Mouse (Mus musculus): ENCODE measurements at regions not wholly inside any gene's neighbourhood (a gene's known extent, or its start where the extent isn't known, plus 50 kb on each side); places are given as distances from the start of the nearest gene placed in this dataset.

DNA sequence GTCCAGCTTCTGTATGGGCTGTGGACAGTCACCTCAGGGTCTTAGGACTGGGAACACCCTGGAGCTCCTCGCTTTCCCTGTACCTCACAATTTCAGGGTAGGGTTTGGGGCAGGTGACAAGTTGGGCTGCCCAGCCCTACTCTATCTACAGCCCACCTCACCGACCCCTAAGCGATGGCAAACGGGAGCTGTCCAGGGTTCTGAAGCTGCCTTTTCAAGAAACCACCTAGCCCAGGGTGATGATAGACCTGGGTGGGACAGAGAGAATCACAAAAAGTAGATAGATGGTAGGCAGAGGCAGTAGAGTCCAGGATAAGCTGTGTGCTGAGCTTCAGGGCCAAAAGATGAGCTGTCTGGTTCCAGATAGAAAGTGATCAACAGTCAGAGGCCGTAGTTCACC is 479.7 kb upstream of the Zdhhc25 start:
- H3K36me3 ChIP-seq (ENCODE audit: control insufficient read depth, insufficient read depth, low read length): no peaks in the 10 kb centered on the region
- 38% methylated on average over 5 of the region's 5 CpGs for WGBS
- H3K4me3 ChIP-seq: no peak overlapping the region
- no peak overlapping the region for H3K9ac ChIP-seq (ENCODE audit: low read depth, low read length)
- no peaks in the 10 kb centered on the region for H3K79me2 ChIP-seq (replicated peaks; ENCODE audit: control insufficient read depth, insufficient read depth, low read length)
- H3K4me1 ChIP-seq (ENCODE audit: control insufficient read depth, insufficient read depth, low read length): no peaks in the 10 kb centered on the region
- TF ChIP-seq CTCF (IDR thresholded peaks at IDR 0.05): no peak
- H3K27ac ChIP-seq: no peak overlapping the region
- intact Hi-C loops (cut with DNase I): no loop called here
- no peaks in the 10 kb centered on the region for H3K27me3 ChIP-seq (ENCODE audit: control insufficient read depth, insufficient read depth, low read length)
- DNase-seq: no peak

DNA sequence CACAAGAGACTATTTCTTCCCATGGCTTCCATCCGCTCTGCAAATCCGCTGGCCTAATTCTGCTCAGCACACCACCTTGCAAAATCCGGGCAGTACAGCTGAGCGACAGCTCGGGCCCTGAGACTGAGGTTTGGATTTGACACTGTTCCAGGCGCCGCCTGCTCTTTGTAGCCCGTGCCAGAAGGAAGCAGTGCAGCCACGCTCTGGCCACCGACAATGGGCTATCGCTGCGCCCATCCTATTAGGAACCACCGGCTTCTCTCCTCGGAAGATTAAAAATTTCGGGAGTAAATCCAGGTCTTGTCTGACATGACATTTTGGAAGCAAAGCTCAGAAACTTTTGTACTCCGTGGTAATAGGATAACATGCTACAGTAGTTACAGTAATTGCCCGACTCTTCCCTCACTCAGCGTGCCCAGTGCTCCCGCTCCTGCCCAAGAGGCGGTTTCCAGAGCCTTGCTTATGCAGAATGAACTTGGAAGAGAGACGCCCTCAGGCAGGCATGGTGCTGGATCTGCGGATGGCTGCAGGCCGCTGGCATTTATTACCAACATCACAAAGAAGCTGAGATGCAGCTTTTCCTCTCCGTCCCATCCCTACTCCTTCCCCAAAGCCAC is 476.1 kb upstream of the Zdhhc25 start:
- Histone ChIP-seq H3K79me2 (replicated peaks; ENCODE audit: control insufficient read depth, insufficient read depth, low read length) (no peaks in the 10 kb centered on the region), H3K27ac (no peak overlapping the region), H3K4me1 (ENCODE audit: control insufficient read depth, insufficient read depth, low read length) (no peaks in the 10 kb centered on the region), H3K27me3 (ENCODE audit: control insufficient read depth, insufficient read depth, low read length) (no peaks in the 10 kb centered on the region), H3K9ac (ENCODE audit: low read depth, low read length) (no peak overlapping the region), H3K36me3 (ENCODE audit: control insufficient read depth, insufficient read depth, low read length) (no peaks in the 10 kb centered on the region), H3K4me3 (no peak overlapping the region)
- 78% methylated on average over 24 of the region's 24 CpGs for WGBS
- intact Hi-C loops (cut with DNase I): no loop called here
- TF ChIP-seq POLR2A (IDR thresholded peaks at IDR 0.05; ENCODE audit: insufficient read depth, low read depth, low read length) (no peak), CTCF (IDR thresholded peaks at IDR 0.05) (no peak), EP300 (IDR thresholded peaks at IDR 0.05; ENCODE audit: insufficient read depth, low read depth, low read length) (no peak)
- no peak for DNase-seq

DNA sequence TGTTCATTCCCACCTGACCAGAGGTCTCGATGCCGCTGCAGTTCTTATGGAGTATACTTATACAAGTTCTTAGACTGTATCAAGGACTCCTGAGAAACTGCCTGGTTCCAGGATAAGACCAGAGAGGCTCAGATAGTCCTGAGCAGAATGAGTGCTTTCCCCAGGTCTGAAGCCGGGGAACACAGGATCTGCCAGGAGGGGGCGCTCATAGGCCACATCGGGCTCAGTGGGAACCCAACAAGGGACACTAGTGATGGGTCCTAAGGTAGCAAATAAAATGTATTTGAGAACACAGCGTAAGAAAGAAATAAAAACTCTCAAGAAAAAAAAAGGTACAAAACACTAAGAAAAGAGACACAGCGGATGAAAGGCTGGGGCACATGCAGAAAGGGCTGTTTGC is 454.0 kb upstream of the Zdhhc25 start:
- no peak overlapping the region for H3K9ac ChIP-seq (ENCODE audit: low read depth, low read length)
- intact Hi-C loops (cut with DNase I): no loop called here

DNA sequence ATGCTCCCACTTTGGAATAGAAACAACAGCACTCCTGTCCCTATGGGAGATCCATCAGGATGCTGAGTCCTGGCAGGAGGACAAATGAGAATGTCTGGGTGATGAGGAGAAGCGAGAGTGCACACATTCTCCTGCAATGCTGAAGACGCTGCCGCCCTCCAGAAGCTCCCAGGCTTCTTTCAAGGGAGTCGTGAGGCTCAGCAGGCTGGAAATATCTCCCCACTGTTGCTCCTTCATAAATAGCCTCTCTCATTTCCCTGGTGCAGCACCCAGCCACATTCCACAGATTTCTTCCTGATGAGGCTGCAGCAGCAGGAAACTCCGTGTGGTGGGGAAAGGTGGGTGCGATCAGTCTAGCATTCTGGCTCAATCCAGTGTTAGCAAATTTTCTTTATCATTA is 448.9 kb upstream of the Zdhhc25 start:
- Histone ChIP-seq H3K27me3 (ENCODE audit: control insufficient read depth, insufficient read depth, low read length) (no peaks in the 10 kb centered on the region), H3K36me3 (ENCODE audit: control insufficient read depth, insufficient read depth, low read length) (no peaks in the 10 kb centered on the region), H3K4me3 (no peak overlapping the region), H3K9ac (ENCODE audit: low read depth, low read length) (no peak overlapping the region), H3K4me1 (ENCODE audit: control insufficient read depth, insufficient read depth, low read length) (no peaks in the 10 kb centered on the region), H3K79me2 (replicated peaks; ENCODE audit: control insufficient read depth, insufficient read depth, low read length) (no peaks in the 10 kb centered on the region), H3K27ac (no peak overlapping the region)
- DNase-seq: no peak
- 51% methylated on average over 6 of the region's 6 CpGs for WGBS
- TF ChIP-seq CTCF (IDR thresholded peaks at IDR 0.05) (no peak), POLR2A (IDR thresholded peaks at IDR 0.05; ENCODE audit: insufficient read depth, low read depth, low read length) (no peak), EP300 (IDR thresholded peaks at IDR 0.05; ENCODE audit: insufficient read depth, low read depth, low read length) (no peak)
- intact Hi-C loops (cut with DNase I): no loop called here

More for the DNA sequence above, 454.0 kb upstream of the Zdhhc25 start:
- TF ChIP-seq POLR2A (IDR thresholded peaks at IDR 0.05; ENCODE audit: insufficient read depth, low read depth, low read length) (no peak), CTCF (IDR thresholded peaks at IDR 0.05) (peak; percentile 51)
- no peaks in the 10 kb centered on the region for H3K4me1 ChIP-seq (ENCODE audit: control insufficient read depth, insufficient read depth, low read length)
- H3K79me2 ChIP-seq (replicated peaks; ENCODE audit: control insufficient read depth, insufficient read depth, low read length): no peaks in the 10 kb centered on the region
- no peak for DNase-seq
- WGBS: 41% methylated on average over 7 of the region's 7 CpGs
- no peak overlapping the region for H3K27ac ChIP-seq
- no peak overlapping the region for H3K4me3 ChIP-seq
- no peaks in the 10 kb centered on the region for H3K27me3 ChIP-seq (ENCODE audit: control insufficient read depth, insufficient read depth, low read length)
- H3K36me3 ChIP-seq (ENCODE audit: control insufficient read depth, insufficient read depth, low read length): no peaks in the 10 kb centered on the region

DNA sequence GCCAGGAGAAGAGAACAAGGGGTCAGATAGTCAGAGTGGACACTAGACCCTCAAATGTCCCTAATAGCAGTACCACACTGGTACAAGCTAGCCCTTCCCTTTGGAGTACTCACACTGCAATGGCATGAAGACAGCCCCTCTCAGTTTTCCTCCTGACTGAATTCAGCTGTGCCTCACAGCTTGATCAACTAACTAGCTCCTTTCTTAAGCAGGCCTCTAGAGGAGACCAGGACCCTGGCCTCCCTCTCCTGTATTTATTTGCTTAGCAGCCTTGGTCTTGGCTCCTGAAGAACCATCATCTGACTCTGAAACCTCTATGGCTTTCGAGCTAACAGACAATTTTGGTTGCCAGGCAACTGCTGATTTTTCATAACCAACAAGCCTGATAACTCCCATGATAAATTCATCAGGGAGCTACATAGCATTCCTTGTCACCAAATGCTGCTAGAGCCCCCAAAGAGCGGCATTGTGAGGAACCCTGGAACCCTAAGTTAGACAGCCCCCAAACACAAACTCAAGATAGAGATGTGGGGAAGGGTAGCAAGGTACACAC is 440.4 kb upstream of the Zdhhc25 start:
- H3K27ac ChIP-seq: no peak overlapping the region
- H3K4me3 ChIP-seq: no peak overlapping the region
- H3K27me3 ChIP-seq (ENCODE audit: control insufficient read depth, insufficient read depth, low read length): no peaks in the 10 kb centered on the region
- no peak for DNase-seq
- 63% methylated on average over 2 of the region's 2 CpGs for WGBS
- TF ChIP-seq POLR2A (IDR thresholded peaks at IDR 0.05; ENCODE audit: insufficient read depth, low read depth, low read length): no peak
- no peak overlapping the region for H3K9ac ChIP-seq (ENCODE audit: low read depth, low read length)
- H3K36me3 ChIP-seq (ENCODE audit: control insufficient read depth, insufficient read depth, low read length): no peaks in the 10 kb centered on the region
- intact Hi-C loops (cut with DNase I): no loop called here
- no peaks in the 10 kb centered on the region for H3K4me1 ChIP-seq (ENCODE audit: control insufficient read depth, insufficient read depth, low read length)
- H3K79me2 ChIP-seq (replicated peaks; ENCODE audit: control insufficient read depth, insufficient read depth, low read length): no peaks in the 10 kb centered on the region

DNA sequence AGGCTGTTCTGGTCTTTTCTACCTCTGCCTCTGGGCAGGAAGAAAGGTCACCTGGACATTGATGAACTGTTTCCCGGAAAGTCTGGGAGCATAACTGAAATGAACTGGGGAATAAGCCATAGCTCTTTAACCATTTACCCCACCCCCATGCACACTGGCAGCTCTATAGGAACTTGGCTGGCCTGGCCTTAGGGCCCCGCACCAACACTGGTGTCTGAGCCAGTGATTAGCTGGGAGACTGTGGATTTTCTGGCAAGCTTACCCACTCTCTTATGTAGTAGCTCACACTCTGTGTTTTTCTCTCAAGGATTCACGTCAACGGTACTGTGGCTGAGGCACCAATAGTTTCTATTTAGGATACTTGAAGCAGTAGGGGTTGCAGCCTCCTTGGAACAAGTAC is 439.8 kb upstream of the Zdhhc25 start:
- Histone ChIP-seq H3K79me2 (replicated peaks; ENCODE audit: control insufficient read depth, insufficient read depth, low read length) (no peaks in the 10 kb centered on the region), H3K4me1 (ENCODE audit: control insufficient read depth, insufficient read depth, low read length) (no peaks in the 10 kb centered on the region), H3K27me3 (ENCODE audit: control insufficient read depth, insufficient read depth, low read length) (no peaks in the 10 kb centered on the region), H3K9ac (ENCODE audit: low read depth, low read length) (no peak overlapping the region), H3K4me3 (no peak overlapping the region), H3K36me3 (ENCODE audit: control insufficient read depth, insufficient read depth, low read length) (no peaks in the 10 kb centered on the region), H3K27ac (no peak overlapping the region)
- no peak for DNase-seq
- intact Hi-C loops (cut with DNase I): no loop called here
- TF ChIP-seq CTCF (IDR thresholded peaks at IDR 0.05) (no peak), POLR2A (IDR thresholded peaks at IDR 0.05; ENCODE audit: insufficient read depth, low read depth, low read length) (no peak), EP300 (IDR thresholded peaks at IDR 0.05; ENCODE audit: insufficient read depth, low read depth, low read length) (no peak)
- 77% methylated on average over 4 of the region's 4 CpGs for WGBS

Data from heart, adult 2 months (tissue).